Mouse (Mus musculus): ENCODE results near the gene Olfr1269. TPM values are rescaled to one million over a fixed set of nuclear protein-coding genes. Genes with fewer than 3 reads are reported as not detected.

Olfr1269 gene
- not detected in 2 replicates for polyA plus RNA-seq (2014; fragmentation: Nextera tagmentation; extraction: Ambion mirVana)

DNA sequence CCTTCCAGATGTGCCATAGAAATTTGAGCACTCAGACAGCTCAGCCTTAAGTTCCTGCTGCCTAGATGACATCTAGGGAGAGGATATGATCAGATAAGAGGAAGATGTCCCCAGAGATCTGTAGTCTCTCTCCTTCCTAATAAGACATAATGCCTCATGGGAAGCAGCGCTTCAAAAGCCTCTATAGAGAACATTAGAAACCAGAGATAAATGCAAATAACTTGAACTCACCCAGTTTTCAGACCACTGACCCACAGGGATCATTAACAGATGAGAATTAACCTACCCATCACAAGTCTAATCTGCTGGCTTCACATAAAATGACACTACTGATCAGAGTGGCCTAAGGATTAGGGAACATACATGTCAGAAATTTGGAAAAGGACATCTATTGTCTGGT lies at the start of gene Olfr1269:
Gene Olfr1269 (minus strand): TSS at position 101 of the 400 bp plus-strand sequence.
- Histone ChIP-seq H3K36me3 (ENCODE audit: control insufficient read depth, insufficient read depth, low read length) (no peaks in the 10 kb centered on the region), H3K4me2 (no peak within 1 kb of the TSS), H3K4me3 (ENCODE audit: low read depth, low read length) (no peak within 1 kb of the TSS), H3K9me3 (ENCODE audit: control insufficient read depth, low read length) (no peaks in the 10 kb centered on the region), H3K27me3 (replicated peaks; ENCODE audit: control insufficient read depth, insufficient read depth, low read length) (no peaks in the 10 kb centered on the region), H3K27ac (ENCODE audit: low read depth, low read length) (no peak within 1 kb of the TSS), H3K9ac (ENCODE audit: low read depth, low read length) (no peak within 1 kb of the TSS), H3K4me1 (replicated peaks; ENCODE audit: control insufficient read depth, insufficient read depth, low read length) (no peaks in the 10 kb centered on the region)
- DNase-seq (ENCODE audit: low spot score) (no peak), ATAC-seq (replicated peaks; ENCODE audit: low FRiP score) (no peak)
- WGBS: 73% methylated on average over 1 of the region's 1 CpGs

DNA sequence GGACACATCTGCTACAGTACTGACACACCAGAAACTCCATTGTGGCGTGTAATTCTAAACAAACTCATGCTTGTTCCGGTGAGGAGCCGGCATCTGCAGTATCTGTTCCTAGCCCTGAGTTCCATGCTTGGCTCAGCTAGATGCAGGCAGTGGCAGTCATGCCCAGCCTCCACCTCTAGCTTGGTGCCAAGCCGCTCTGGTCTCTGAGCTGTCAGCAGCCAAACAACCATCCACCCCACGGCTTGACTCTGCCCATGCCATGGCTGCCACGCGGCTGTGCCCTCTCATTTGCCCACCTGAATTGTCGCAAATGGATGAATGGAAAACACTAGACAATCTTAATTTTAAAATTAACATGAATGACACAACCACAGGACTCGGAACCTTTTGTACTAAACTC lies 32.7 kb upstream of the Olfr1269 start:
- H3K9me3 ChIP-seq (ENCODE audit: control insufficient read depth, low read length): no peaks in the 10 kb centered on the region
- H3K4me3 ChIP-seq (ENCODE audit: low read depth, low read length): no peak overlapping the region
- 83% methylated on average over 9 of the region's 9 CpGs for WGBS
- no peak overlapping the region for H3K4me2 ChIP-seq
- no peak for ATAC-seq (replicated peaks; ENCODE audit: low FRiP score)
- no peak for DNase-seq (ENCODE audit: low spot score)
- no peak overlapping the region for H3K9ac ChIP-seq (ENCODE audit: low read depth, low read length)
- no peaks in the 10 kb centered on the region for H3K4me1 ChIP-seq (replicated peaks; ENCODE audit: control insufficient read depth, insufficient read depth, low read length)
- H3K27me3 ChIP-seq (replicated peaks; ENCODE audit: control insufficient read depth, insufficient read depth, low read length): no peaks in the 10 kb centered on the region
- no peaks in the 10 kb centered on the region for H3K36me3 ChIP-seq (ENCODE audit: control insufficient read depth, insufficient read depth, low read length)
- H3K27ac ChIP-seq (ENCODE audit: low read depth, low read length): no peak overlapping the region

DNA sequence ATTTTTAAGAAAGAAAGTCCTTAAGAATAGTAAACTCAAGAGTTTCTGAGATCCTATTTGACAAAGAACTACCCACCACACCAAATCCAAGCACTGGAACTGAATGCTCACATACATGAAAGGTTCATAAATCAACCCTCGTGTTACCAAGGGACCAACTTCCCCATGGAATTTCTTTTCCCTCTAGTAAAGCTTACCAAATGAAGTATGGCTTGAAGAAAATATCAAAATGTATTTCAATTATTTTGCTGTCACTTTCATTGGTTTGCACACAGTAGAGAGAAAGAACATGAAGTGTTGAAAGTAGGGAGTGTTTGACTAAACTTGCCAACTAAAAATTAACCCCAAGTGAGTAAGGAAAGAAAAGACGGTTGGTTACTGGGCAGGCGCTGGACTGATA lies 31.8 kb upstream of the Olfr1269 start, which contains the start of gene Olfr1270:
Gene Olfr1270 (minus strand): TSS at position 101 of the 400 bp plus-strand sequence.
- 75% methylated on average over 3 of the region's 3 CpGs for WGBS
- DNase-seq (ENCODE audit: low spot score) (no peak), ATAC-seq (replicated peaks; ENCODE audit: low FRiP score) (no peak)
- Histone ChIP-seq H3K4me3 (ENCODE audit: low read depth, low read length) (no peak within 1 kb of the TSS), H3K27ac (ENCODE audit: low read depth, low read length) (no peak within 1 kb of the TSS), H3K9ac (ENCODE audit: low read depth, low read length) (no peak within 1 kb of the TSS), H3K4me1 (replicated peaks; ENCODE audit: control insufficient read depth, insufficient read depth, low read length) (no peaks in the 10 kb centered on the region), H3K9me3 (ENCODE audit: control insufficient read depth, low read length) (no peaks in the 10 kb centered on the region), H3K4me2 (no peak within 1 kb of the TSS), H3K27me3 (replicated peaks; ENCODE audit: control insufficient read depth, insufficient read depth, low read length) (no peaks in the 10 kb centered on the region), H3K36me3 (ENCODE audit: control insufficient read depth, insufficient read depth, low read length) (no peaks in the 10 kb centered on the region)

DNA sequence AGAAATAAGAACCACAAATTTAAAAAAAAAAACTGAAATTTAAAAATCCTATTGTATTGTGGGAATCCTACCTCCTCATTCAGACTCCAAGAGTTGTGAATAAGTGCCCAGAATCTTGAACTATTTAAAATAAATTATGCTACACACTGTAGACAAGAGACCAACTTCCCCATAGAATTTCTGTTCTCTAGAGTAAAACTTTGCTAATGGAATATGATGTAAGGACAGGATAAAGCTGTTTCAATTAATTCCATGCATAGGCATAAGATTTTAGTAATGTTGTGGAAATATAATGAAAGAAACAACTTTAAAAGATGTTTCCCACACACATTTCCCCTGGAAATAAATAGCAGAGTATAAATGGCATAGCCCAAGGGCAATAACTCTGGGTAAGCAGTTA lies 21.0 kb upstream of the Olfr1269 start, which contains the start of gene Olfr32:
Gene Olfr32 (minus strand): TSS at position 101 of the 400 bp plus-strand sequence.
- Histone ChIP-seq H3K4me2 (no peak within 1 kb of the TSS), H3K36me3 (ENCODE audit: control insufficient read depth, insufficient read depth, low read length) (no peaks in the 10 kb centered on the region), H3K27me3 (replicated peaks; ENCODE audit: control insufficient read depth, insufficient read depth, low read length) (no peaks in the 10 kb centered on the region), H3K9ac (ENCODE audit: low read depth, low read length) (no peak within 1 kb of the TSS), H3K4me3 (ENCODE audit: low read depth, low read length) (no peak within 1 kb of the TSS), H3K27ac (ENCODE audit: low read depth, low read length) (no peak within 1 kb of the TSS), H3K9me3 (ENCODE audit: control insufficient read depth, low read length) (no peaks in the 10 kb centered on the region), H3K4me1 (replicated peaks; ENCODE audit: control insufficient read depth, insufficient read depth, low read length) (no peaks in the 10 kb centered on the region)
- DNase-seq (ENCODE audit: low spot score) (no peak), ATAC-seq (replicated peaks; ENCODE audit: low FRiP score) (no peak)

DNA sequence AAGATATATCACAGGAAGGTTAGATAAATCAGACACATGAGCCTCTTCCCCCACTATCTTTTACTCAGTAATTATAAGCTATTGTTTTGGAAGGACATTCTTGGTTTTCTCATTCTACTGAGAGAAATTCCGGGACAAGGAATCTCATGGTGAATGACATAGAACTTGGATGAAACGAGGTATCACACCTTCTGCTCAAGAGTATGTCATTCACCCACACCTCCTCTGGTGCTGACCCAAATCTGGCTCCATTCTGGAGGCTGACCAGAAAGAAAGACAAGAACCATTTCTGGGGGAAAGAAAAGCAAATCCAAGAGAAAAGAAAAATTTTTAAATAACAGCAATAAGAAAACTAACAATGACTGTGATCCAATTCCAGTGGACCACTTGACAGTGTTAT lies 51.1 kb downstream of the Olfr1269 start:
- Histone ChIP-seq H3K27ac (ENCODE audit: low read depth, low read length) (no peak overlapping the region), H3K36me3 (ENCODE audit: control insufficient read depth, insufficient read depth, low read length) (no peaks in the 10 kb centered on the region), H3K9ac (ENCODE audit: low read depth, low read length) (no peak overlapping the region), H3K4me2 (no peak overlapping the region), H3K4me1 (replicated peaks; ENCODE audit: control insufficient read depth, insufficient read depth, low read length) (no peaks in the 10 kb centered on the region), H3K9me3 (ENCODE audit: control insufficient read depth, low read length) (no peaks in the 10 kb centered on the region), H3K4me3 (ENCODE audit: low read depth, low read length) (no peak overlapping the region), H3K27me3 (replicated peaks; ENCODE audit: control insufficient read depth, insufficient read depth, low read length) (no peaks in the 10 kb centered on the region)
- WGBS: 72% methylated on average over 2 of the region's 2 CpGs
- DNase-seq (ENCODE audit: low spot score) (no peak), ATAC-seq (replicated peaks; ENCODE audit: low FRiP score) (no peak)

Other genes with a start within 250 kb of the Olfr1269 start
- gene Olfr1257, start 243.0 kb downstream of the Olfr1269 start, polyA plus RNA-seq (2014; fragmentation: Nextera tagmentation; extraction: Ambion mirVana): not detected in 2 replicates
- gene Olfr1258, start 194.1 kb downstream of the Olfr1269 start, polyA plus RNA-seq (2014; fragmentation: Nextera tagmentation; extraction: Ambion mirVana): not detected in 2 replicates
- gene Olfr1259, start 172.7 kb downstream of the Olfr1269 start, polyA plus RNA-seq (2014; fragmentation: Nextera tagmentation; extraction: Ambion mirVana): not detected in 2 replicates
- gene Olfr1260, start 147.1 kb downstream of the Olfr1269 start, polyA plus RNA-seq (2014; fragmentation: Nextera tagmentation; extraction: Ambion mirVana): not detected in 2 replicates
- not detected in 2 replicates for gene Olfr1261, start 130.2 kb downstream of the Olfr1269 start, polyA plus RNA-seq (2014; fragmentation: Nextera tagmentation; extraction: Ambion mirVana)
- gene Olfr1262, start 121.3 kb downstream of the Olfr1269 start, polyA plus RNA-seq (2014; fragmentation: Nextera tagmentation; extraction: Ambion mirVana): not detected in 2 replicates
- not detected in 2 replicates for gene Olfr1263, start 109.3 kb downstream of the Olfr1269 start, polyA plus RNA-seq (2014; fragmentation: Nextera tagmentation; extraction: Ambion mirVana)
- gene Olfr1264, start 95.8 kb downstream of the Olfr1269 start, polyA plus RNA-seq (2014; fragmentation: Nextera tagmentation; extraction: Ambion mirVana): not detected in 2 replicates
- not detected in 2 replicates for gene Olfr1265, start 86.1 kb downstream of the Olfr1269 start, polyA plus RNA-seq (2014; fragmentation: Nextera tagmentation; extraction: Ambion mirVana)
- gene Olfr140, start 57.8 kb downstream of the Olfr1269 start, polyA plus RNA-seq (2014; fragmentation: Nextera tagmentation; extraction: Ambion mirVana): not detected in 2 replicates
- not detected in 2 replicates for gene Olfr32, start 20.9 kb upstream of the Olfr1269 start, polyA plus RNA-seq (2014; fragmentation: Nextera tagmentation; extraction: Ambion mirVana)
- gene Olfr1270, start 31.7 kb upstream of the Olfr1269 start, polyA plus RNA-seq (2014; fragmentation: Nextera tagmentation; extraction: Ambion mirVana): not detected in 2 replicates
- gene Olfr1506, start 103.1 kb upstream of the Olfr1269 start, polyA plus RNA-seq (2014; fragmentation: Nextera tagmentation; extraction: Ambion mirVana): not detected in 2 replicates
- not detected in 2 replicates for gene Olfr142, start 136.2 kb upstream of the Olfr1269 start, polyA plus RNA-seq (2014; fragmentation: Nextera tagmentation; extraction: Ambion mirVana)
- gene Olfr1271, start 149.6 kb upstream of the Olfr1269 start, polyA plus RNA-seq (2014; fragmentation: Nextera tagmentation; extraction: Ambion mirVana): not detected in 2 replicates
- not detected in 2 replicates for gene Olfr1272, start 171.4 kb upstream of the Olfr1269 start, polyA plus RNA-seq (2014; fragmentation: Nextera tagmentation; extraction: Ambion mirVana)
- not detected in 2 replicates for gene Gm13769, start 200.8 kb upstream of the Olfr1269 start, polyA plus RNA-seq (2014; fragmentation: Nextera tagmentation; extraction: Ambion mirVana)